Mouse (Mus musculus) layer of hippocampus, postnatal 25 days (tissue): ENCODE measurements at regions not wholly inside any gene's neighbourhood (a gene's known extent, or its start where the extent isn't known, plus 50 kb on each side); places are given as distances from the start of the nearest gene placed in this dataset.
"Not testable (repeated sequence)": the region's sequence is repeated elsewhere in the genome, so short reads cannot be mapped to it uniquely, and the experiment has no call there.

ENCODE experiments used
- DNase-seq, 2 experiments: peaks; one replicate each; pipeline ENCODE4 v3.0.0; 2022; ENCODE audit warnings: mixed read lengths in 2 of 2, low spot score in 1 of 2; ENCODE audit errors: extremely low spot score in 1 of 2

DNA sequence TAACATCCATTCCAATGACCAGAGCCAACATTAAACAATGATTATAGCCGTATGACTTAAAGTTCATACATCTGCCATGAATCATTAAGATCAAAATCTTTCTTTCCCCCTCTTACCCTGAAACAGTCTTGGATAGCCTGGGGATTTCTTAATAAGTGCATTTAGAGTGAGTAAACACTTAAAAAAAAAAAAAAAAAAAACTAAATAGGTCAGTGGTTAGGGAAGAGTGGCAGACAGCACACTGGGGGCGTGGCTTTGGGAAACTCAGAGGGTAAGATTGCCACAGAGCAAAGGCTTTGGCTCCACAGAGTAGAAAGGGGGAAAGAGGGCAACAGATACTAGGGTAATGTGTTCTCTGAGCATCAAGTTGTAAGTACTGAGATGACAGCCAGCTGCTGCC, 382.3 kb downstream of the 1190002N15Rik start:
- no peak for DNase-seq

- DNase-seq, result no peak
Measured at GRCm38 (mm10) chr9:94148474-94148873, 389.4 kb downstream of the 1190002N15Rik start.

GRCm38 (mm10) chr9:94146787-94147186, 391.1 kb downstream of the 1190002N15Rik start:
- DNase-seq, result no peak

- no peak for DNase-seq
Measured at GRCm38 (mm10) chr9:94136444-94136843, 401.4 kb downstream of the 1190002N15Rik start.

DNA sequence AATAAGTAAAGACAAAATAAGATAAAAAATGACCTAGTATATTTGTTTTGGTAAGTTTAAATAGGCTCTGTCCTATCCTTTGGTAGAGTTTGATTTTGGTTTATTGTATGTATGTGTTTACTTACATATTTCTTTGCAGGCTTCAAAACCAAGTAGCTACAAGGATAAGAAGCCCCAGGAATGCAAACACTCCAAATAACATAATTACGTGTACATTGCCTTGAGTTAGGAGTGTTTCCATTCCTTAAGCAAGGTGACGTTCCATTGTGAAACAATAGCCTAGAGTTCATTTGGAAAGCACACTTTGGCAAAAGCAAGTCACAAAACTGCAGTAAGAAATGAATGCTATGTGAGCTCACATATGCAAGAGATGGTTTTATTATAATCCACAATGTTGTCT, 404.2 kb downstream of the 1190002N15Rik start:
- no peak for DNase-seq

- no peak for DNase-seq
Measured at GRCm38 (mm10) chr9:94131367-94131766, 406.5 kb downstream of the 1190002N15Rik start.

- DNase-seq, result no peak
Measured at GRCm38 (mm10) chr9:94116961-94117360, 420.9 kb downstream of the 1190002N15Rik start.

- not testable (repeated sequence) for DNase-seq
Measured at GRCm38 (mm10) chr9:94107701-94108100, 430.2 kb downstream of the 1190002N15Rik start.

- no peak for DNase-seq
Measured at GRCm38 (mm10) chr9:94104669-94105068, 433.2 kb downstream of the 1190002N15Rik start.

- no peak for DNase-seq
Measured at GRCm38 (mm10) chr9:94101958-94102357, 435.9 kb downstream of the 1190002N15Rik start.

DNA sequence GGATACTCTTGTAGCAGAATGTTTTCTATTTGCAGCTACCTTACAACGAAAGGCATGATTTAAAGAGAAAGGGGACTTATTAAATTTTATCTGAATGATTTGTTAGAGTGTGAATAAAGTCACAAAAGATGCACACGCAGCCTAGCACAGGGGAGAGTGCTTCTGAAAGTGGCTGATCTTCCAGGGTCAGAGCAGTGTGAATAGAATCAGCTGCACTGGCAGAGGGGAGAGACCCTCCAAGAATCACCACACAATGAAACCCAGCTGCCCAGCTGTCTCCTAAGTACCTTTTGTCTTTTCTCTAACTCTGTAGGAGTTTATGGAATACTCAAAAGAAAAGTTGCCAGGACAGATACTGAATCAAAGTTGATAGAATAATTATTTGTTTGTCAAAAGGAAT, 443.1 kb downstream of the 1190002N15Rik start:
- no peak for DNase-seq

GRCm38 (mm10) chr9:94091658-94092225, 446.1 kb downstream of the 1190002N15Rik start:
- DNase-seq, result no peak

GRCm38 (mm10) chr9:94089759-94090158, 448.1 kb downstream of the 1190002N15Rik start:
- no peak for DNase-seq

DNA sequence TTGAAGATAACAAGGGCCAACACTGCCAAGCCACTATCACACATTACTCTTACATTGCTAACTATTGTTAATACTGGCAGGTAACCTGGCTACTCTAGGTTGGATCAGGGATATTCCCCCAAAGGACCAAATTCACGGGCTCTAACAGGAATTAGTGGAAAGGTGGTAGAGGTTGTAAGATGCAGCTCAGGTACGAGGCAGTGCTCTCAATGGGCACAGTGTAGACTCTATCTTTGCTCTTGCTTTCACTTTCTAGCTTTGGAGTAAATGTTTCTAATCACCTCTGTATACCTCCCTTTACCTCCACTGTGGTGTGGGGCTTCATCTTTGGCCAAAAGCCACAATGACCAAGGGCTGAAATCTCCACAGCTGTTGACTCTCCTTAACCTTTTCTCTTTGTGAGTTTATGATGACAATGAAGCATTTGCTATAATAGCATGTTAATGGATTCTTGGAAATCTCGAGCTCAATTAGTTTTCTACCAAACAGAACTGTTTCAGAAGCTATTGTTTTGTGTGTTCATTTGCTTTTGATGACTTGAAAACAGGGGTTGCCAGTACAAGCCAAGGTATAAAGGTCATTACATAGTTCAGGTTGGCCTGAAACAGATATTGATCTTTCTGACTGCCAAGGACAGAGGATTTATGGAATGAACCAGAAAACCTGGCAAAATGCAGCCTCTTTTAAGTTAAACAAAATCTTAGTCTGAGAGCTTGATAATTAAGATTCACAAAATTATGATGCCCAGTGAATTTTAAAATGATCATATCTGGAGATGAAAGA, 454.1 kb downstream of the 1190002N15Rik start:
- no peak for DNase-seq

GRCm38 (mm10) chr9:94074904-94075303, 463.0 kb downstream of the 1190002N15Rik start:
- no peak for DNase-seq

GRCm38 (mm10) chr9:94067121-94067520, 470.8 kb downstream of the 1190002N15Rik start:
- no peak for DNase-seq

GRCm38 (mm10) chr9:94053229-94053628, 484.7 kb downstream of the 1190002N15Rik start:
- no peak for DNase-seq

- no peak for DNase-seq
Measured at GRCm38 (mm10) chr9:94047845-94048244, 490.0 kb downstream of the 1190002N15Rik start.

GRCm38 (mm10) chr9:94045462-94046126, 492.3 kb downstream of the 1190002N15Rik start:
- no peak for DNase-seq

DNA sequence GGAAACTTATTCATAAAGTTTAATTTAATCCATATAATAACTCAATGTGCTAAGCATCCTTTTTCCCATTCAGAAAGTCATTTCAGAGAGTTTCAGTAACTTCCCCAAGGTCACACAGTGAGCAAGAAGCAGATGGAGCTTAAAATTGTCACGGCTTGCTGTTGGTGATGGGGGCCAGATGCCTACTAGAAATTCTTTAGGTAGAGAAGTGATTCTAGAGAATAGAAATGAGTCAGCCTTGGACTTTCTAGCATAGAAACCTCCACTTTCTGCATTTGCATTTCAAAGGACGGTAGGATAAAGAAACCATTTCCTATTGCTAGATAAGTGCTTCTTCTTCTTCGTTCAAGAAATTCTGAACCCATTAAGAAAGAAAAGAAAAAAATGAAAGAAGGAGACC, 514.1 kb downstream of the 1190002N15Rik start:
- no peak for DNase-seq

DNA sequence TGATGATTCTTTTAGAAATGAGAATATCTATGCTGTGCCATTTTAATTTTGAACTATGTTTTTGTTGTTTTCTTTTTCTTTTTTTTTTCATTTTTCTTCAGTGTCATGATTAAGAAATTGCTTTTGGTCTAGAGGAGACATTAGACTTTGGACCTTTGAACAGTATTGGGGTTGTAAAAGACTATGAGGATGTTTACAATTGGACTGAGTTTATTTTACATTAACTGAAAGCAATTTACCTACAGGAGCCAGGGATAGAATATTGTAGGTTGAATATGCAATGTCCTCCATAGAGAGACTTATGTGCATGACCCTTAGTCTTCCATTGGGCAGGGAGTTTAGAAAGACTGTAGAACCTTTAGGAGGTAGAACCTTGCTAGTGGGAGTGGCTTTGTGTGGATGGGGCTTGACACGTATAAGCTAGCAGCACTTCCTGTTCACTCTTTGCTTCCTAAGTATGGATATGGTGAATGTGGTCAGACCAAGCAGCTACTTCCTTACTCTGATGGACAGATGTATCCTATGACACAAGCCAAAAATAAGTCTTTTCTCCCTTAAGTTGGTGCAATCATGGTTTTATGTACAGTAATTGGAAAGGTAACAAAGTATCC, 516.5 kb downstream of the 1190002N15Rik start:
- DNase-seq, result no peak
